Mouse (Mus musculus) neural tube, embryonic 13.5 days (tissue): ENCODE results near the gene Ly75. TPM values are rescaled to one million over a fixed set of nuclear protein-coding genes. Genes with fewer than 3 reads are reported as not detected.

ENCODE experiments used
- ATAC-seq: fragments of 200-750 bp; cut with Nextera tagmentation; 2 replicates; pipeline ENCODE4 v1.8.0; 2017; ENCODE audit warnings: low read depth, mild to moderate bottlenecking, moderate TSS enrichment, moderate library complexity
- H3K27ac ChIP-seq: fragments of 300-500 bp; sonication (generic); replicated peaks from 2 replicates; pipeline ENCODE4 v1.5.1; 2015; ENCODE audit warnings: moderate library complexity, mild to moderate bottlenecking, inconsistent platforms
- H3K27me3 ChIP-seq: fragments of 300-500 bp; sonication (generic); 2 replicates; pipeline ENCODE4 v1.6.1; 2015; ENCODE audit warnings: mild to moderate bottlenecking, inconsistent platforms
- H3K36me3 ChIP-seq: fragments of 300-500 bp; sonication (generic); 2 replicates; pipeline ENCODE4 v1.6.1; 2015; ENCODE audit warnings: mild to moderate bottlenecking, inconsistent platforms
- H3K4me1 ChIP-seq: fragments of 300-500 bp; sonication (generic); replicated peaks from 2 replicates; pipeline ENCODE4 v1.6.1; 2015; ENCODE audit warnings: inconsistent platforms
- H3K4me2 ChIP-seq: fragments of 300-500 bp; sonication (generic); 2 replicates; pipeline ENCODE4 v1.6.1; 2015; ENCODE audit warnings: inconsistent platforms, mild to moderate bottlenecking, moderate library complexity
- H3K4me3 ChIP-seq: fragments of 300-500 bp; sonication (generic); 2 replicates; pipeline ENCODE4 v1.5.1; 2015; ENCODE audit warnings: mild to moderate bottlenecking, inconsistent platforms
- H3K9ac ChIP-seq: fragments of 300-500 bp; sonication (generic); 2 replicates; pipeline ENCODE4 v1.6.1; 2015; ENCODE audit warnings: moderate library complexity, mild to moderate bottlenecking, inconsistent platforms
- H3K9me3 ChIP-seq: fragments of 300-500 bp; sonication (generic); 2 replicates; pipeline ENCODE4 v1.6.1; 2016; ENCODE audit warnings: inconsistent platforms
- WGBS: fragments of 180-500 bp; shearing (Covaris S2); methylation state at CpG from one replicate; pipeline ENCODE4 v1.1.7; 2015; 5-methylcytosine and 5-hydroxymethylcytosine counted together
- polyA plus RNA-seq: library from polyadenylated mRNA; unstranded; fragments of >200 nt; fragmentation: Nextera tagmentation; extraction: Ambion mirVana; gene quantifications from 2 replicates; pipeline ENCODE4 v1.2.1, GENCODE M21; 2015

Ly75 gene
- polyA plus RNA-seq, 1 experiment from 2014 or later = 0.81 TPM

GRCm38 (mm10) chr2:60259186-60259585 lies 123.9 kb downstream of the Ly75 start:
- H3K27me3 ChIP-seq = no peaks in the 10 kb centered on the region
- peaks cover 3% of the 10 kb centered on the region; the same call in 1 of the 2 replicates for H3K36me3 ChIP-seq
- H3K27ac ChIP-seq = no peak overlapping the region
- H3K4me2 ChIP-seq = no peak overlapping the region
- H3K4me1 ChIP-seq = no peaks in the 10 kb centered on the region
- 96% methylated on average over 5 of the region's 5 CpGs for whole genome bisulfite sequencing
- H3K4me3 ChIP-seq = no peak overlapping the region
- H3K9me3 ChIP-seq = peaks cover 2% of the 10 kb centered on the region; the same call in 1 of the 2 replicates
- no peak overlapping the region for H3K9ac ChIP-seq
- ATAC-seq = no peak

- peaks cover 4% of the 10 kb centered on the region; the same call in 1 of the 2 replicates for H3K36me3 ChIP-seq
- no peak overlapping the region for H3K9ac ChIP-seq
- no peak overlapping the region for H3K27ac ChIP-seq
- H3K9me3 ChIP-seq = peaks cover 2% of the 10 kb centered on the region; the same call in 1 of the 2 replicates
- WGBS = 86% methylated on average over 2 of the region's 2 CpGs
- no peak for ATAC-seq
- no peaks in the 10 kb centered on the region for H3K4me1 ChIP-seq
- no peaks in the 10 kb centered on the region for H3K27me3 ChIP-seq
- no peak overlapping the region for H3K4me3 ChIP-seq
- H3K4me2 ChIP-seq = no peak overlapping the region
Observed at GRCm38 (mm10) chr2:60256751-60257150, 126.4 kb downstream of the Ly75 start.

- no peak overlapping the region for H3K4me2 ChIP-seq
- 0 out of 2 replicates have a peak, but pooled peaks cover 2% of the 10 kb centered on the region for H3K9me3 ChIP-seq
- ATAC-seq = no peak
- no peaks in the 10 kb centered on the region for H3K4me1 ChIP-seq
- H3K27ac ChIP-seq = no peak overlapping the region
- no peak overlapping the region for H3K9ac ChIP-seq
- H3K27me3 ChIP-seq = no peaks in the 10 kb centered on the region
- H3K4me3 ChIP-seq = no peak overlapping the region
- peaks cover 18% of the 10 kb centered on the region for H3K36me3 ChIP-seq
Observed at GRCm38 (mm10) chr2:60253506-60253905, 129.6 kb downstream of the Ly75 start.

GRCm38 (mm10) chr2:60252782-60253181 lies 130.3 kb downstream of the Ly75 start:
- Histone ChIP-seq H3K27me3 (no peaks in the 10 kb centered on the region), H3K4me2 (no peak overlapping the region), H3K4me1 (no peaks in the 10 kb centered on the region), H3K4me3 (no peak overlapping the region), H3K9ac (no peak overlapping the region), H3K27ac (no peak overlapping the region), H3K9me3 (0 out of 2 replicates have a peak, but pooled peaks cover 2% of the 10 kb centered on the region), H3K36me3 (peaks cover 18% of the 10 kb centered on the region)
- no peak for ATAC-seq
- WGBS = 83% methylated on average over 4 of the region's 4 CpGs

Other genes starting within 250 kb of the Ly75 start
- 79.0 and 88.9 TPM in 2 replicates for gene Baz2b, start 173.5 kb downstream of the Ly75 start, polyA plus RNA-seq
- gene March7, start 173.4 kb downstream of the Ly75 start, polyA plus RNA-seq = 82.0 and 89.8 TPM in 2 replicates
- 16.0 and 17.9 TPM in 2 replicates for gene Cd302, start 98.8 kb downstream of the Ly75 start, polyA plus RNA-seq
- gene Pla2r1, start 170.0 kb upstream of the Ly75 start, polyA plus RNA-seq = 0.65 and 0.80 TPM in 2 replicates